Mouse (Mus musculus): ENCODE results near the gene Yjefn3.

Yjefn3 gene

GRCm38 (mm10) chr8:69877992-69878391, 24.5 kb downstream of the Yjefn3 start:
- no peak for DNase-seq

- no peak for DNase-seq
Observed at GRCm38 (mm10) chr8:69877396-69877795, 25.1 kb downstream of the Yjefn3 start.

- no peak for DNase-seq
Observed at GRCm38 (mm10) chr8:69876967-69877366, 25.5 kb downstream of the Yjefn3 start.

GRCm38 (mm10) chr8:69876097-69876496, 26.4 kb downstream of the Yjefn3 start:
- no peak for DNase-seq

GRCm38 (mm10) chr8:69874654-69875053, 27.9 kb downstream of the Yjefn3 start:
- no peak for DNase-seq

GRCm38 (mm10) chr8:69874155-69874554, 28.4 kb downstream of the Yjefn3 start:
- DNase-seq = peak; percentile 79 to 87

- peak in 1 of 2 experiments; percentile 56 for DNase-seq
Observed at GRCm38 (mm10) chr8:69870907-69871306, 31.6 kb downstream of the Yjefn3 start.

- peak; percentile 61 to 76 for DNase-seq
Observed at GRCm38 (mm10) chr8:69870003-69870765, 32.3 kb downstream of the Yjefn3 start.

- DNase-seq = no peak
Observed at GRCm38 (mm10) chr8:69867696-69868326, 34.7 kb downstream of the Yjefn3 start.

- no peak for DNase-seq
Observed at GRCm38 (mm10) chr8:69864180-69864579, 38.3 kb downstream of the Yjefn3 start.

GRCm38 (mm10) chr8:69863387-69864020, 39.0 kb downstream of the Yjefn3 start:
- peak; percentile 69 to 72 for DNase-seq

GRCm38 (mm10) chr8:69861251-69861650, 41.3 kb downstream of the Yjefn3 start:
- DNase-seq = no peak

- no peak for DNase-seq
Observed at GRCm38 (mm10) chr8:69860807-69861206, 41.7 kb downstream of the Yjefn3 start.

GRCm38 (mm10) chr8:69853869-69854268, 48.6 kb downstream of the Yjefn3 start:
- no peak for DNase-seq

GRCm38 (mm10) chr8:69850926-69851506, 51.5 kb downstream of the Yjefn3 start:
- DNase-seq = no peak

- DNase-seq = no peak
Observed at GRCm38 (mm10) chr8:69849899-69850298, 52.6 kb downstream of the Yjefn3 start.

- no peak for DNase-seq
Observed at GRCm38 (mm10) chr8:69848951-69849350, 53.6 kb downstream of the Yjefn3 start.

- DNase-seq = no peak
Observed at GRCm38 (mm10) chr8:69847167-69848065, 55.1 kb downstream of the Yjefn3 start.
